Mouse (Mus musculus) kidney, embryonic 15.5 days (tissue): ENCODE measurements around the gene Ifnar2. TPM values are rescaled to one million over a fixed set of nuclear protein-coding genes. Genes with fewer than 3 reads are reported as not detected.

Experiments
- ATAC-seq: fragments of 200-750 bp; cut with Nextera tagmentation; replicated peaks from 2 replicates; pipeline ENCODE4 v1.8.0; 2017; ENCODE audit warnings: moderate TSS enrichment; ENCODE audit not compliant: low FRiP score
- H3K27ac ChIP-seq: fragments of 300-500 bp; sonication (generic); 2 replicates; pipeline ENCODE4 v1.5.1; 2015; ENCODE audit warnings: mild to moderate bottlenecking, inconsistent platforms
- H3K27me3 ChIP-seq: fragments of 300-500 bp; sonication (generic); 2 replicates; pipeline ENCODE4 v1.6.1; 2015; ENCODE audit warnings: inconsistent platforms
- H3K36me3 ChIP-seq: fragments of 300-500 bp; sonication (generic); 2 replicates; pipeline ENCODE4 v1.6.1; 2015; ENCODE audit warnings: inconsistent platforms
- H3K4me1 ChIP-seq: fragments of 300-500 bp; sonication (generic); 2 replicates; pipeline ENCODE4 v1.6.1; 2015; ENCODE audit warnings: inconsistent platforms
- H3K4me2 ChIP-seq: fragments of 300-500 bp; sonication (generic); 2 replicates; pipeline ENCODE4 v1.6.1; 2015; ENCODE audit warnings: moderate library complexity, mild to moderate bottlenecking, inconsistent platforms
- H3K4me3 ChIP-seq: fragments of 300-500 bp; sonication (generic); replicated peaks from 2 replicates; pipeline ENCODE4 v1.5.1; 2015; ENCODE audit warnings: mild to moderate bottlenecking, inconsistent platforms
- H3K9ac ChIP-seq: fragments of 300-500 bp; sonication (generic); 2 replicates; pipeline ENCODE4 v1.6.1; 2015; ENCODE audit warnings: mild to moderate bottlenecking, inconsistent platforms
- H3K9me3 ChIP-seq: fragments of 300-500 bp; sonication (generic); replicated peaks from 2 replicates; pipeline ENCODE4 v1.6.1; 2016; ENCODE audit warnings: inconsistent platforms
- WGBS: fragments of 180-500 bp; shearing (Covaris S2); methylation state at CpG from one replicate; pipeline ENCODE4 v1.1.7; 2015; ENCODE audit warnings: mixed read lengths; 5-methylcytosine and 5-hydroxymethylcytosine counted together
- polyA plus RNA-seq: library from polyadenylated mRNA; unstranded; fragments of >200 nt; fragmentation: Nextera tagmentation; extraction: Ambion mirVana; gene quantifications from 2 replicates; pipeline ENCODE4 v1.2.1, GENCODE M21; 2015

Ifnar2 gene
- 50.5 and 51.8 TPM in 2 replicates for polyA plus RNA-seq

- H3K9me3 ChIP-seq = no peaks in the 10 kb centered on the region
- peak; percentile 96 for ATAC-seq
- H3K9ac ChIP-seq = peak within 1 kb of the TSS; percentile 96
- under 1% methylated on average over 62 of the region's 62 CpGs for WGBS
- peak within 1 kb of the TSS; percentile 97 for H3K27ac ChIP-seq
- H3K4me2 ChIP-seq = peak within 1 kb of the TSS; percentile 70
- H3K4me3 ChIP-seq = peak within 1 kb of the TSS; percentile 93
- H3K27me3 ChIP-seq = no peaks in the 10 kb centered on the region
- H3K36me3 ChIP-seq = peaks cover 8% of the 10 kb centered on the region; the same call in 1 of the 2 replicates
- peaks cover 16% of the 10 kb centered on the region for H3K4me1 ChIP-seq
Measured at GRCm38 (mm10) chr16:91372577-91373472, at the start of gene Ifnar2. TSS of gene Ifnar2 (plus strand) at chr16:91372783.

- H3K4me2 ChIP-seq = no peak overlapping the region
- no peaks in the 10 kb centered on the region for H3K36me3 ChIP-seq
- no peak overlapping the region for H3K9ac ChIP-seq
- H3K27me3 ChIP-seq = peaks cover 67% of the 10 kb centered on the region
- no peak overlapping the region for H3K27ac ChIP-seq
- no peak for ATAC-seq
- no peak overlapping the region for H3K4me3 ChIP-seq
- H3K4me1 ChIP-seq = no peaks in the 10 kb centered on the region
- no peaks in the 10 kb centered on the region for H3K9me3 ChIP-seq
- 75% methylated on average over 7 of the region's 7 CpGs for WGBS
Measured at GRCm38 (mm10) chr16:91327605-91328004, 45.0 kb upstream of the Ifnar2 start.

GRCm38 (mm10) chr16:91328922-91329321 is 43.7 kb upstream of the Ifnar2 start:
- 84% methylated on average over 19 of the region's 19 CpGs for WGBS

GRCm38 (mm10) chr16:91330496-91330895 is 42.1 kb upstream of the Ifnar2 start:
- Histone ChIP-seq H3K27me3 (peaks cover 60% of the 10 kb centered on the region), H3K36me3 (no peaks in the 10 kb centered on the region), H3K4me1 (no peaks in the 10 kb centered on the region), H3K27ac (no peak overlapping the region), H3K4me3 (no peak overlapping the region), H3K4me2 (no peak overlapping the region), H3K9me3 (no peaks in the 10 kb centered on the region), H3K9ac (no peak overlapping the region)
- no peak for ATAC-seq
- 68% methylated on average over 6 of the region's 6 CpGs for WGBS

More at GRCm38 (mm10) chr16:91328922-91329321, 43.7 kb upstream of the Ifnar2 start:
- peaks cover 64% of the 10 kb centered on the region for H3K27me3 ChIP-seq
- no peak overlapping the region for H3K27ac ChIP-seq
- ATAC-seq = no peak
- H3K4me1 ChIP-seq = no peaks in the 10 kb centered on the region
- H3K9ac ChIP-seq = no peak overlapping the region
- H3K4me2 ChIP-seq = no peak overlapping the region
- no peaks in the 10 kb centered on the region for H3K9me3 ChIP-seq
- H3K4me3 ChIP-seq = no peak overlapping the region
- H3K36me3 ChIP-seq = no peaks in the 10 kb centered on the region

GRCm38 (mm10) chr16:91331153-91331552 is 41.4 kb upstream of the Ifnar2 start:
- Histone ChIP-seq H3K9ac (no peak overlapping the region), H3K27me3 (peaks cover 63% of the 10 kb centered on the region), H3K4me1 (no peaks in the 10 kb centered on the region), H3K4me3 (no peak overlapping the region), H3K36me3 (no peaks in the 10 kb centered on the region), H3K4me2 (no peak overlapping the region), H3K27ac (no peak overlapping the region), H3K9me3 (no peaks in the 10 kb centered on the region)
- no peak for ATAC-seq
- 29% methylated on average over 5 of the region's 5 CpGs for WGBS

- WGBS = 53% methylated on average over 7 of the region's 7 CpGs
- H3K4me3 ChIP-seq = no peak overlapping the region
- H3K4me2 ChIP-seq = no peak overlapping the region
- no peak for ATAC-seq
- peaks cover 53% of the 10 kb centered on the region for H3K27me3 ChIP-seq
- H3K27ac ChIP-seq = no peak overlapping the region
- no peaks in the 10 kb centered on the region for H3K36me3 ChIP-seq
- no peaks in the 10 kb centered on the region for H3K4me1 ChIP-seq
- no peak overlapping the region for H3K9ac ChIP-seq
- H3K9me3 ChIP-seq = no peaks in the 10 kb centered on the region
Measured at GRCm38 (mm10) chr16:91332880-91333279, 39.7 kb upstream of the Ifnar2 start.

- Histone ChIP-seq H3K27ac (no peak overlapping the region), H3K4me1 (no peaks in the 10 kb centered on the region), H3K9ac (no peak overlapping the region), H3K4me2 (no peak overlapping the region), H3K27me3 (peaks cover 42% of the 10 kb centered on the region), H3K36me3 (no peaks in the 10 kb centered on the region), H3K9me3 (no peaks in the 10 kb centered on the region), H3K4me3 (no peak overlapping the region)
- 12% methylated on average over 10 of the region's 10 CpGs for WGBS
- ATAC-seq = no peak
Measured at GRCm38 (mm10) chr16:91334190-91334893, 38.2 kb upstream of the Ifnar2 start.

- ATAC-seq = no peak
- H3K36me3 ChIP-seq = no peaks in the 10 kb centered on the region
- 89% methylated on average over 4 of the region's 4 CpGs for WGBS
- no peaks in the 10 kb centered on the region for H3K4me1 ChIP-seq
- H3K27me3 ChIP-seq = peaks cover 29% of the 10 kb centered on the region
- no peak overlapping the region for H3K27ac ChIP-seq
- no peak overlapping the region for H3K9ac ChIP-seq
- no peaks in the 10 kb centered on the region for H3K9me3 ChIP-seq
- H3K4me3 ChIP-seq = no peak overlapping the region
- H3K4me2 ChIP-seq = no peak overlapping the region
Measured at GRCm38 (mm10) chr16:91336753-91337152, 35.8 kb upstream of the Ifnar2 start.

GRCm38 (mm10) chr16:91337480-91337879 is 35.1 kb upstream of the Ifnar2 start:
- Histone ChIP-seq H3K36me3 (no peaks in the 10 kb centered on the region), H3K4me3 (no peak overlapping the region), H3K4me1 (no peaks in the 10 kb centered on the region), H3K9me3 (no peaks in the 10 kb centered on the region), H3K4me2 (no peak overlapping the region), H3K27me3 (peaks cover 26% of the 10 kb centered on the region), H3K9ac (no peak overlapping the region), H3K27ac (no peak overlapping the region)
- 60% methylated on average over 5 of the region's 5 CpGs for WGBS
- no peak for ATAC-seq

- no peak overlapping the region for H3K9ac ChIP-seq
- H3K4me1 ChIP-seq = no peaks in the 10 kb centered on the region
- 74% methylated on average over 9 of the region's 9 CpGs for WGBS
- H3K4me2 ChIP-seq = no peak overlapping the region
- no peak for ATAC-seq
- H3K27me3 ChIP-seq = peaks cover 44% of the 10 kb centered on the region
- no peak overlapping the region for H3K27ac ChIP-seq
- no peak overlapping the region for H3K4me3 ChIP-seq
- no peaks in the 10 kb centered on the region for H3K9me3 ChIP-seq
- H3K36me3 ChIP-seq = no peaks in the 10 kb centered on the region
Measured at GRCm38 (mm10) chr16:91346491-91346890, 26.1 kb upstream of the Ifnar2 start.

GRCm38 (mm10) chr16:91347491-91348263 is 24.9 kb upstream of the Ifnar2 start:
- WGBS = 71% methylated on average over 20 of the region's 20 CpGs
- Histone ChIP-seq H3K27me3 (peaks cover 53% of the 10 kb centered on the region), H3K4me2 (no peak overlapping the region), H3K4me3 (no peak overlapping the region), H3K9me3 (no peaks in the 10 kb centered on the region), H3K27ac (no peak overlapping the region), H3K36me3 (no peaks in the 10 kb centered on the region), H3K9ac (no peak overlapping the region), H3K4me1 (no peaks in the 10 kb centered on the region)
- ATAC-seq = no peak

GRCm38 (mm10) chr16:91348264-91348565 is 24.4 kb upstream of the Ifnar2 start:
- Histone ChIP-seq H3K27ac (no peak overlapping the region), H3K4me2 (no peak overlapping the region), H3K9ac (no peak overlapping the region), H3K4me1 (no peaks in the 10 kb centered on the region), H3K9me3 (no peaks in the 10 kb centered on the region), H3K27me3 (peaks cover 59% of the 10 kb centered on the region), H3K36me3 (no peaks in the 10 kb centered on the region), H3K4me3 (no peak overlapping the region)
- ATAC-seq = no peak
- WGBS = 79% methylated on average over 14 of the region's 14 CpGs
